In genomic region chr14:77777365-77777764, GRCm38 (mm10) we compare ENCODE assay signal across 18 mouse cellular contexts.
"Had no signal": no experiment of that assay in that cellular context is flagged by ENCODE, and none has a peak within 500 bp of the region (broad histone marks: within the 10 kb centered on the region; RNA-seq: fewer than 3 reads in every experiment).

No protein-coding gene starts in this region.

- DNase-seq: kidney, adult 18-20 months; kidney, adult 9 months; kidney, postnatal 14 days; kidney, postnatal 4 days; layer of hippocampus, adult 9-11 months; liver; midbrain, embryonic 14.5 days; thymus, adult 2 months; thymus, postnatal 14 days; thymus, postnatal 4 days had no signal

- H3K9me3 ChIP-seq: limb, embryonic 10.5 days; limb, embryonic 13.5 days; liver, embryonic 12.5 days; liver, embryonic 15.5 days had no signal

- H3K4me3 ChIP-seq: limb, embryonic 10.5 days; limb, embryonic 13.5 days; liver, embryonic 12.5 days; liver, embryonic 15.5 days; megakaryocyte, embryonic 14.5 days had no signal

- ATAC-seq: inflammation-experienced regulatory T-cells, adult 6 months; intestine, embryonic 16.5 days; liver, embryonic 12.5 days had no signal

- H3K4me2 ChIP-seq: limb, embryonic 13.5 days; liver, embryonic 12.5 days; liver, embryonic 15.5 days; midbrain, embryonic 11.5 days had no signal

- H3K27ac ChIP-seq: limb, embryonic 10.5 days; limb, embryonic 13.5 days; liver, embryonic 12.5 days; liver, embryonic 15.5 days had no signal

- H3K36me3 ChIP-seq: limb, embryonic 10.5 days; limb, embryonic 13.5 days; liver, embryonic 12.5 days; liver, embryonic 15.5 days had no signal

- H3K27me3 ChIP-seq: limb, embryonic 13.5 days; liver, embryonic 12.5 days; liver, embryonic 15.5 days had no signal

- H3K4me1 ChIP-seq: limb, embryonic 10.5 days; limb, embryonic 13.5 days; liver, embryonic 12.5 days; liver, embryonic 15.5 days had no signal

- H3K9ac ChIP-seq: limb, embryonic 13.5 days; liver, embryonic 12.5 days; liver, embryonic 15.5 days had no signal
